Mouse (Mus musculus) mature B cell (primary cell): ENCODE data around the gene Asb2.

ENCODE experiments used
- in situ Hi-C: fragments of 300-500 bp; cut with MboI; formaldehyde crosslinking; loops from 2 replicates; pipeline ENCODE4 v1.14.3; 2019

Asb2 gene

GRCm38 (mm10) chr12:103355746-103356414 lies at the start of gene Asb2:
Asb2 (minus strand) TSS chr12:103356001.
- in situ Hi-C loops, result no loop called here

GRCm38 (mm10) chr12:103404131-103404530 lies 48.3 kb upstream of the Asb2 start:
- in situ Hi-C loops, result no loop called here

- in situ Hi-C loops, result no loop called here
These were observed 41.0 kb upstream of the Asb2 start for GRCm38 (mm10) chr12:103396751-103397150.

- in situ Hi-C loops, result no loop called here
These were observed 39.9 kb upstream of the Asb2 start for GRCm38 (mm10) chr12:103395486-103396275.

- in situ Hi-C loops, result no loop called here
These were observed 37.7 kb upstream of the Asb2 start for GRCm38 (mm10) chr12:103393528-103393927.

GRCm38 (mm10) chr12:103391098-103391497 lies 35.3 kb upstream of the Asb2 start:
- in situ Hi-C loops, result no loop called here

GRCm38 (mm10) chr12:103389982-103390381 lies 34.2 kb upstream of the Asb2 start:
- in situ Hi-C loops, result no loop called here

- in situ Hi-C loops, result no loop called here
These were observed 33.5 kb upstream of the Asb2 start for GRCm38 (mm10) chr12:103389348-103389727.

- in situ Hi-C loops, result no loop called here
These were observed 32.9 kb upstream of the Asb2 start, which contains the start of gene Otub2 for GRCm38 (mm10) chr12:103388505-103389347. Otub2 (plus strand) TSS chr12:103388682.

GRCm38 (mm10) chr12:103380226-103380625 lies 24.4 kb upstream of the Asb2 start:
- in situ Hi-C loops, result no loop called here

- in situ Hi-C loops, result loop anchor here (10.0 kb wide), 1 partner anchor 232 kb away; no protein-coding TSS in a partner anchor
These were observed 21.0 kb upstream of the Asb2 start for GRCm38 (mm10) chr12:103376774-103377173.

GRCm38 (mm10) chr12:103376124-103376523 lies 20.3 kb upstream of the Asb2 start:
- in situ Hi-C loops, result loop anchor here (10.0 kb wide), 1 partner anchor 231 kb away; no protein-coding TSS in a partner anchor

GRCm38 (mm10) chr12:103373530-103374236 lies 17.9 kb upstream of the Asb2 start:
- in situ Hi-C loops, result loop anchor here (10.0 kb wide), 1 partner anchor 229 kb away; no protein-coding TSS in a partner anchor

GRCm38 (mm10) chr12:103371711-103372110 lies 15.9 kb upstream of the Asb2 start:
- in situ Hi-C loops, result loop anchor here (10.0 kb wide), 1 partner anchor 227 kb away; no protein-coding TSS in a partner anchor

GRCm38 (mm10) chr12:103370861-103371260 lies 15.1 kb upstream of the Asb2 start:
- in situ Hi-C loops, result loop anchor here (10.0 kb wide), 1 partner anchor 226 kb away; no protein-coding TSS in a partner anchor

- in situ Hi-C loops, result no loop called here
These were observed 13.0 kb upstream of the Asb2 start for GRCm38 (mm10) chr12:103368777-103369176.

GRCm38 (mm10) chr12:103368326-103368669 lies 12.5 kb upstream of the Asb2 start:
- in situ Hi-C loops, result no loop called here

GRCm38 (mm10) chr12:103367620-103368325 lies 12.0 kb upstream of the Asb2 start:
- in situ Hi-C loops, result no loop called here

GRCm38 (mm10) chr12:103367171-103367570 lies 11.4 kb upstream of the Asb2 start:
- in situ Hi-C loops, result no loop called here

GRCm38 (mm10) chr12:103362336-103362735 lies 6.5 kb upstream of the Asb2 start:
- in situ Hi-C loops, result no loop called here
